Mouse (Mus musculus) A20 (cell line): Measurements from ENCODE around the gene Metap1d.

Experiments used
- DNase-seq: peaks from one replicate; pipeline ENCODE4 v3.0.0-alpha.2; 2011; ENCODE audit warnings: low read depth, low spot score

Gene Metap1d

DNA sequence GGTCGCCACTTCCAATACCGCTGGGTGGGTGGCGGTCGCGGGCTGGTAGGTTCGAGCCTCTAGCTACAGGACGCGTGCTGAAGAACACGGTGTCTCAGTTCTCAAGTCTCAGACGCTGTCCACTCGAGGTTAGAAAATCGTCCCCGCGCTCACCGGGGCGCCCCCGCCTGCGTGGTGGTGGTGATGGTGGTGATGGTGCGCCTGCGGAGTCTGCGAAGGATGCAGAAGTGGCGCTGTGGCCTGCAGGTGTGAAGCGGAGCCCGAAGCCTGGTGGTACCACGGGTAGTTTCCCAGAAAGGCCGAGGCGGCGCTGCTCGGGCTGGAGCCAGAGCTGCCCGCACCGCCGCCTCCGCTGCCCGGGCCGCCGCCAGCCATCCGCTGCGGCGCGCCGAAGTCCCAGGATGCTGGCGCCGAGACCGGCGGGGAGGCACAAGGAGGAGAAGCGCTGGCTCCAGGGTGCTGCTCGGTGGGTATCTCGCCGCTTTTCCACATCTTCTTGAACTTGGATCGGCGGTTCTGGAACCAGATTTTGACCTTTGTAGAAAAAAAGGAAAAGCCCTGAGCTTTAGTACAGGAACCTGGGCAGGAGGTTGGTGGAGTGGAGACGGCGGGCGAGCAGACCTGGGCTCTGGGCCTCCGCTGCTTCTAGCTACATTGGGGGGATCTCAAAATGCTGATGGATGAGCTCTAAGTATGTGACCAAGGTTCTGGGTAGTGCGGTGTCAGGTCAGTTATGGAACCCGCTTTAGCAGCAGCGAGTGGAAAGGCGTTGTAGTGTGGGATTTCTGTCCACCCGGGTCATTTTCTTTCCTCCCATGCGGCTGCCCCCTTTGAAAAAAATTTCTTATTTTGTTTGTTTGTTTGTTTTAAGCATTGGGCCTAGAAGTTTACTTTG, 91.6 kb downstream of the Metap1d start:
- DNase-seq: no peak

DNA sequence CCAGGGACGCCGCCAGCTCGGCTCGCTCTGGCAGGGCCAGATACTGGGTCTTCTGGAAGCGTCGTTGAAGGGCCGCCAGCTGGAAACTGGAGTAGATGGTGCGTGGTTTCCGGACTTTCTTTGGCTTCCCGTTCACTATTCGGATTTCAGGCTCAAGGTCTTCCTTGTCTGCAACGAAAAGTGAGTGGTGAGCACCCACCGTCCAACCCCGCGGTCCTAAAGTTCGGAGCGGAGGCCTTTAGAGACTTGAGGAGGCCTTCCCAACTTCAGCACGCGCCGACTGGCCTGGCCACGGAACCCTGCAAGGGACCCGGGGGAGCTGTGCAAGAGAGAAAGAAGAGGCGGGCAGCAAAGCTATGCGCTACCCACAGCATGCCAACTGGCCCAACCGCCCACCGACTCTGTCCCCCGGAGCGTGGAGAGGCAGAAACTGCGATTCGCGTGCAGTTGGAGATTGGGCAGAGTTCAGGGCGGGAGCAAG, 92.4 kb downstream of the Metap1d start:
- no peak for DNase-seq

DNA sequence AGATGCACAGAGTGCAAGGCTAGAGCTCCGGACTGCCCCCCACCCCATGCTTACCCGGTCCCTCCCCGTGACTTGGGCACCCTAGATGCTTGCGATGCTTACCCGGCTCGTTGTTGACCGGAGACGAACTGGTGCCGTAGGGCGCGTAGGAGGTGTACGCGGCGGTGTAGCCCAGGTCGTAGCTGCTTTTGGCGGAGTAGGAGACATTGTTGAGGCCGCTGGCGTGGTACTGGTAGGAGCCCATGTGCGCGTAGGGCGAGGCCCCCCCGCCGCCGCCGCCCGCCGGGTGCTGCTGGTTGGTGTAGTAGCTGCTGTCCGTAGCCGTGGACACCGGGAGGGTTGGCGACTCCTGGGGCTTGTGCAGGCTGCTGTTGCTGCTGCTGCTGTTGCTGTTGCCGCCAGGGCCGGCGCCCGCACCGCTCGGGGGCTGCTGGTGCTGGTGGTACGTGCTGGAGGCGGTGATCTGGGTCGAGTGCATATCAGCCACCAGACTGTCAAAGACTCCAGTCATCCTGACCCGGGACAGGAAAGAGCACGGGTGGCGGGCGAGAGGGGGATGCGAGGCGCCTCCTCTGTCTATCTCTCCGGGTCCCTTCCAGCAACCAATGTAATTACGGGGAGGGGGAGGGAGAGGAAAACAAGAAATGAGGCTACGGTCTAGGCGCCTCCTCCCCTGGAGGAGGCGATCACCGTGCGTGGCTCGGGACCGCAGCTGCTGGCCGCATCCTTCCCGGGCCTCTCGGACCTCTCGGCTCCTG, 93.0 kb downstream of the Metap1d start:
- DNase-seq: no peak

DNA sequence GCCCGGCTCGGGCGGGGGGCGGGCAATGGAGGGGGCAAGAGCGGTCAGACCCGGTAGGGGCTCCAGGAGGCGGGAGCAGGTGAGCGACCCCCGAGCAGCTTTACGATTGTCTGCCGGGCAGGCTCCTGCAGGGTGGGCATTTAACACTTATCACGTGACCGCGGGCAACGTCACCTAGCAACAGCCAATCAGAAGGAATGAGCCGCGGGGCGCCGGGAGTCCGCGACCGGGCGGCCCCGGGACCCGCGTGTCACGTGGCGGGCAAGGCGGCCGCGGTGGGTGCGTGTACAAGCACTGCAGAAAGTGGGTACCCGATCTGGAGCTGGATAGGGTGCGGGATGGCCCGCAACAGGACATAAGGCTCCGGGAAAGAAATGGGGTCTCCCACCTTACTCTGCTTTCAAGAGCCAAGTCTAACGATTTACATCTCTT, 93.6 kb downstream of the Metap1d start, which contains the start of gene Dlx2:
TSS of gene Dlx2 (minus strand) at position 115 of the 432 bp plus-strand sequence.
- peak; percentile 86 for DNase-seq

DNA sequence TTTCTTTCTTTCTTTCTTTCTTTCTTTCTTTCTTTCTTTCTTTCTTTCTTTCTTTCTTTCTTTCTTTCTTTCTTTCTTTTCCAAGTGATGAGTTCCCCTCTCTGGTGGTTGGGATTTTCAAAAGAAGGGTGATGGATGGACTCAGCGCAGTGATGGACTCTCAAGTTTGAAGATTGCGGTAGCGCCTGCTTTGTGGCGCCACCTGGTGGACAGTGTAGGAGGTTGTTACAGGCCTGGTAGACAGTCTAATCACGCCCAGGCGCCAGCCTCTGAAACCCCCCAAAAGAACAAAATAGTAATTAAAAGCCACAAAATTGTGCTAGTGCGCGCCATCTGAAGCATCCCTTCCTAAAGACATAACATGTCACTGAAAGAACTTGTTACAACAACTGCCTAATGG, 94.8 kb downstream of the Metap1d start:
- DNase-seq: peak; percentile 81

DNA sequence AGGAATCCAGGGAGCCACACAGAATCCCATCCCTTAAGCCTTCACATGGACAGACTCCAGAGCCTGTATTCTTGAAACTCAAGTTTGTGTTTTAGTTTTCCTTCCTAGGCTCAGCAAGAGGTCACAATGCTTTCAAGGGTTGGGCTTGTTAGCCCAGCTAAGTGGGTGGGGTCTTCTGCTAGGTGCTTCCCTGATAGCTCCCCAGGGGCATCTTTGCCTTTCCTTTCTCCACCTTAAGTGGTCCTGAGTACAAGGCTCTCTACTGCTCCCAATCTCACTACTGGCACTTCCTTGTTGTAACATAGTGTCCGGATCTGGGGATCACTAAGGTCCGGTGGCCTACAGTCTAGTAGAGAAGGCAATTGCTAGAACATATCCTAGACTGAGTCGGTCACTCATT, 97.3 kb downstream of the Metap1d start:
- DNase-seq: no peak

DNA sequence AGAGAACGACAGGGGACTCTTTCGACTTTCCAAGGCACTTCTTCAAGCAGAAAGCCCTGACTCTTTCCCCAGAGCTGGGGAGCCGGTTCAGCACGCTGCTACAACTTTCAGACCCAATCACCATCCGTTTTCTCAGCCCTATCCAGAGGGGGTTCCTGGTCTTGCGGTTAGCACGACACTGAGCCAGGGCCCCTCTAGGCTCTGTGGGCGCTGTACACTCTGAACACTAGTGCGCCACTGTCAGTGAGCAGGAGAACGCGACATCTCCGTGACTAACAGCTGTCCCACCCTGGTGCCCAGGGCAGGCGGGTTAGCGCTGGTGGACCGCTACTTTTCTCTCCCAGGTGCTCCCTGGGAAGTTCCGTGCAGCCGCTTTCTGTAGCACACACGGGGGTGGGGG, 98.6 kb downstream of the Metap1d start:
- no peak for DNase-seq

DNA sequence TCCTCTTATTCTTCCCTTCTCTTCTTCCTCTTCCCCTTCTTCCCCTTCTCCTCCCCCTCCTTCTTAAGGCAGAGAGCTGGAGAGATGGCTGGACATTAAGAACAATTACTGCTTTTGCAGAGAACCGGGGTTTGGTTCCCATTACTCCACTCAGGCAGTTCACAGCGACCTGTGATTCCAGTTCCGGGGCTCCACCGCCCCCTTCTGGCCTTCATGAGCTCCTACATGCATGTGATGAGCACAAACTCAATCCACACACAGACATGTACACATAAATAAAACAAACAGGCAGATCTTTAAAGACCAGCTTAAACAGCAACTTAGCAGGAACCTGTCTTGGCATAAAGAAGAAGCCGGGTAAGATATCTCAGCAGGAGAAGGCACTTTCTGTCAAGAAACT, 103.0 kb downstream of the Metap1d start:
- DNase-seq: peak; percentile 27

DNA sequence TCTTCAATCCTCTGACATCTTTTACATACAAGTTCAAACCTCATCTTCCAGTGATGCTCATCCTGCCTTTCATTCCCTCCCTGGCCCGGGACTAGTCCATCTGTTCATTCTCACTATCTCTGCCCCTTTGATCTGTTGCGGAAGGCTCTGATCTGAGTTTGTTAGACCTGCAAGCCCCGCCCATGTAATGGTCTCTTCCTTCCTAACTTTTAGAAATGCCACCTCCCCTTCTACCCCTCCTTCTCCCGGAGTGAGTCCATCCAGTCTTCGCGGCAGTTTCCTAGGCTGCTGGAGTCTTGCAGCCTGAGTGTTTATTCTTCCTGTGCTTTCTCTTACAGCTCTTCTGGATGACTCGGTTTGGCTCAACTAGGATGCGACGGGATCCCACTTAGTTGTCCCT, 113.4 kb downstream of the Metap1d start:
- DNase-seq: no peak

DNA sequence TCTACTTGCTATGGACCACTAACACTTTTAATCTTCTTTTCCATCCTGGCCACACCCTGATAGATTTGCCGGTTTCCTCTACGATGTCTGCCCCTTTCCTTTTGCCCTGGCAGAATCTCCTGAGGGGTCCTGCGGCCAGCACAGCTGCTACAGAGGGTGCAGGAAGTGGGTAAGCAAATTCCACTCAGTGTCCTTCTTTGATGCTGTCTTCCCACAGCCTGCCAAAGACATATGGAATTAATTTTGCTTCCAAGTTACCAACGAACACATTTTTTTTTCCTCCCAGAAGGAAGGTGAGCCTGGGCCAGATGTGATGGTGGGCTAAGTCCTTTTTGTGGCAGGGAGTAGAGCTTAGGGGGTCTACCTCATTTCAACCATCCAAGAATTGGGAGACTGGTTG, 120.7 kb downstream of the Metap1d start:
- DNase-seq: no peak
